Mouse (Mus musculus) c-Kit-negative CD71-positive TER-119-positive erythroid progenitor cells, embryonic 14.5 days (primary cell): Measurements from ENCODE around the gene Tmem63b.

Experiments used
- DNase-seq: peaks from one replicate; pipeline ENCODE4 v3.0.0-alpha.2; 2013; ENCODE audit warnings: low read depth, low spot score

Gene Tmem63b

DNA sequence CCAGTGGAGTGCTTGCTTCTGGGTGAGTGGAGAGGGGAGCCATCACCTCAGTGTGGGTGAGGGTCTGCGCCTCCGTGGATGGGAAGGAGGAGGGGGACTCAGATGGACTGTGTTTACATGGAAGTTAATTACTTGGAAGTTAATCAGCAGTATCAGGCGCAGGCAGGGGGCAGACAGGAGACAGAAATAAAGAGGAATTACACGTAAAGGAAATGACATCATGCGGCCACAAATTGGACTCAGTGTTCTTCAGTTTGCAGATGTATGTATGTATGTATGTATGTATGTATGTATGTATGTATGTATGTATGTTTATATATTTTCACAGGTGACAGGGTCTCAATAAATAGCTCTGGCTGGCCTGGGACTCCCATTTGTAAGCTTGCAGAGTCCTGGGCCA is 20.1 kb upstream of the Tmem63b start:
- DNase-seq = no peak

GRCm38 (mm10) chr17:45703187-45703586 is 16.5 kb upstream of the Tmem63b start:
- DNase-seq = no peak

DNA sequence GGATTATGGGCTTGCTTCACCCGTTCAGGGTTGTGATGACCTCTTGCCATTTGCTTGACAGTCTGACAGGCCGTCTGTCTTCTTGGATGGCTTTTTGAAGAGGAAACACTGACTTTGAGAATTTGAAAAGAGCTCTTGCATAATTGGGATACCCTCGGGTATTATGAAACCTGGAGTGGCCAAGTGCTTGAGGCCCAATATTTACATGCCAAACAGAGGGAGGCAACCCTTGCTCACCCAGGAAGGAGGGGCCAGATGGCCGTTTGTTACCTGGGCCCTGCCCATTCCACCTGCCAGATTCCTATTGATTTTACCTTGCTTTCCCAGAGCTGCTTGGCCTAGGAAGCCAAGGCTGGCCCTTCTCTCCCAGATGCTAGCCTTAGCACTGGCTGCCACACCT is 15.5 kb upstream of the Tmem63b start:
- DNase-seq = no peak

DNA sequence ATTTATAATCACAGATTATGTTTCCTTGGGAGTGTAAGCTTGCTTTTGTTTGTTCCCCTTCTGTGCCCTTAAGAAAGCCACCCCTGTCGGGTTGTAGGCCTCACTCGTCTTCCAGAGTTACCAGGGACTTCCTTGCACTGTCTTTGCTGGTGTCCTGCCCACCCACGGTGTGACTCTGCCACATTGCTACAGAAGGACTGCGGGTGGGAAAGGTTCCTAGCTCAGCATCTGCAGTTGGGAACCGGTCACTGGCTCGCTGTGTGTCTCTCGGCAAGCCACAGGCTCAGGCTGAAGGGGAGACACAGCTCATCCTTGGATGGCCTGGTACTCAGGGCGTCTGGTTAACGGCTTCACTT is 14.5 kb upstream of the Tmem63b start:
- DNase-seq = no peak

GRCm38 (mm10) chr17:45700496-45701235 is 14.0 kb upstream of the Tmem63b start:
- no peak for DNase-seq

DNA sequence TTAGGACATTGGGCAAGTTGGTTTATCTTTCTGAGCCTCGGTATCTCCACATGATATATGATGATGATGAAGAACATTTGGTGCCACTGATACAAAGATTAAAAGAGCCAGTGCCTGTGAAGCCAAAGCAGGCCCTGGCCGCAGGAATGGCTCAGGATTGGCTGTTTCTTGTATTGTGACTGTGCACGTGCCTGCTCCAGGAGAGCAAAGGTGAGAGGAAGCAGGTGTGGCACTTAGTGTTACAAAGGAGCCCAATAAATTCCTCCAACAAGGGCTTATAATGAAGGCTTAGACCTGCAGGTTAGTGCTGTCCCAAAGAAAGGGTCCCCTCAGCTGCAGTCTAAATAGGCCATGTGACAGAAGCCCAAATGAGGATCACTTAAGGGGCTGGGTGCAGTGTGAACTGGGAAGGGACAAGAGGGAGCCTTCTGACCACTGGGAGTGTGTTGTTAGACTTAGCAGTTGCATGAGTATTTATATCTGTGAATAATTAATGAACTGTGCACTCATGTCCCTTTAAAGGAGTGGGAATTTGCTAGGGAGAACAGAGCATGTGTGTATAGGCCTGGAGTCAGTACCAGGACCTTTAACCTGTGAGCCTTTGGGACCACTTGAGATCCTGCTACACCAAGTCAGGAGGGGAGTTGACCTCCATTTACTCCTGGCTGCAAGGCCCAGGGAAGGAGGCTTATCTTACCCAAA is 12.5 kb upstream of the Tmem63b start:
- DNase-seq = no peak

GRCm38 (mm10) chr17:45698368-45698767 is 11.7 kb upstream of the Tmem63b start:
- DNase-seq = no peak

DNA sequence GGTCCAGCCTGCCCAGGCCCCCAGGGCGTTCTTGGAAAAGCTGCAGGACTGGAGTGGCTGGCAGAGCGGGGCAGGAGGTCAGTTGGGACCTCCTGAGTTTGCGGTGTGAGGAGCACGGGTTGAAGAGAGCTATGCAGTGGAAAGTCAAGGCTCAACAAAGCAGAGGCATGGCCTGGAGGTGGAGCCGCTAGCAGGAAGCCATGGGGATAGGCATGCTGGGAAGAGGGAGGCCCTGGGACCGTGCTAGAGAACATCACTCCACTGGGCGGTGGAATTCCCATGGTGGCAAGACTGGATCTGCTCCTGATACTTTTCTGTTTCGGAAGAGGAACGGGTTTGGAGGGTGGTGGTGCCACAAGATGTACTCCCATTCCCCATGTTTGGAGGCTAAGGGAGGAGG is 10.3 kb upstream of the Tmem63b start:
- no peak for DNase-seq

GRCm38 (mm10) chr17:45695227-45696120 is 8.8 kb upstream of the Tmem63b start:
- DNase-seq = no peak

DNA sequence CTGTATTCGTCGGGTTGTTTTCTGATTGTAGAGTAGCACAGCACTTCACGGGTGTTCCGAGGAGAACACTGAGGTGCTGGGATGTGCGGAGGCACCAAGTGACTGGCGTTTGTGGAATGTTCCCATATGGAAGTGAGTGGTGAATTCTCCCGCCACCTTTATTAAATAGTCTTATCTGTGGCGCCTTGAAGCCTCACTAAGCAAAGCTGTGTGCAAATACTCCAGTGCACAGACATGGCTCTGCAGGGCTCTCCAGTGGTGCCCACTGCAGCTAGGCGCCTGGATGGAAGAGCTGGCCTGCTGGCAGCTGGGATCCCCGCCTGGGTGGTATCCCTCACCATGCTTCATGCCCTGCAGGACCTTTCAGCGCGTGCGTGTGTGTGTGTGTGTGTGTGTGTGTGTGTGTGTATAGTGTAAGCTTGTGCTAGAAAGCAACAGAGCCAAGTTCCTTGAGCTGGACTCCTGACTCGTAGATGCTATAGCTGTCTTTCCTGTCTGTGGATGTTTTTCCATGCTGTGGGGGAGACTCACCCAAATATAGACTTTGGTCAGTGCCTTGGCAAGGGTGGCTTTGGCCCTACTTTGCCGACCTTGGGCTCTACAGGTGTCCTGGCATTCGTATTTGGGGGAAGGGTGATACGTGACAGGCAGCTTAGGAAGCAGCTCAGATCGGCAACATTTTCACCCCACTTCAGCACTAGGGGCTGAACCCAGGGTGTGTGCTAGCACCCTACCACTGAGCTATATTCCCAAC is 7.3 kb upstream of the Tmem63b start:
- no peak for DNase-seq

DNA sequence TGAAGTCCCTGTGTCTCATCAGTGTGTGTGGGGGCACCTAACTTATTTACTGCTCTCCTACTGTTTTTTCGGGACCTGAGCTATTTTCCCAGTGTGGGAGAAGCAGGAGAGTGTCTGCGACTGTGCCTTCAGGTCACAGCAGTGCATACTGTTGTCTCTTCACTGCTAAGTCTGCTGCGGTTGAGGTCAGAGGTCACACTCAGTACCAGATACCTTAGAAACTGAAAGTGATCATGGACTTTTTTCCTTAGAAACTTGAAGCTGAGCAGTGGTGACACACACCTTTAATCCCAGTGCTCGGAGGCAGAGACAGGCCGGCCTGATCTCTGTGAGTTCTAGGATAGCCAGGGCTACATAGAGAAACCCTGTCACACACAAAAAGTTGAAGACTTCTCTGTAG is 5.5 kb upstream of the Tmem63b start:
- no peak for DNase-seq

DNA sequence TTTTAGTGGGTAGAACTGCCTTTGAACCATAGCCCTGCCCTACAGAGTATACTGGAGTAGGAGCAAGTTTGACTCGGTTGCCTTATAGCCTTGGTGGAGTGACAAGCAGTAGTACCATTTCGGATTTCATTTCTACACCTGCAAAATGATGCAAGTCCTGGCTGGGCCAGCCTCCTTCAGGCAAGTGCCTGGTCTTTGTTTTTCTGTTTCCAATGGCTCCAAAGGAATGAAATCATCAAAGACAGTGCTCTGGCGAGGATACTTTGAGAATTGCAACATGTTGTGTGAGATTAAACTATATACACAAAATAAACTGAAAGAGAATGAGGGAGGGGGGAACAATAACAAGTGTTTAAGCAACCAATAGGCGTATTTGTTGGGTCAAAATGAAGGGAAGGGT is 3.3 kb upstream of the Tmem63b start:
- no peak for DNase-seq

- no peak for DNase-seq
Observed at GRCm38 (mm10) chr17:45689120-45689519, 2.4 kb upstream of the Tmem63b start.

DNA sequence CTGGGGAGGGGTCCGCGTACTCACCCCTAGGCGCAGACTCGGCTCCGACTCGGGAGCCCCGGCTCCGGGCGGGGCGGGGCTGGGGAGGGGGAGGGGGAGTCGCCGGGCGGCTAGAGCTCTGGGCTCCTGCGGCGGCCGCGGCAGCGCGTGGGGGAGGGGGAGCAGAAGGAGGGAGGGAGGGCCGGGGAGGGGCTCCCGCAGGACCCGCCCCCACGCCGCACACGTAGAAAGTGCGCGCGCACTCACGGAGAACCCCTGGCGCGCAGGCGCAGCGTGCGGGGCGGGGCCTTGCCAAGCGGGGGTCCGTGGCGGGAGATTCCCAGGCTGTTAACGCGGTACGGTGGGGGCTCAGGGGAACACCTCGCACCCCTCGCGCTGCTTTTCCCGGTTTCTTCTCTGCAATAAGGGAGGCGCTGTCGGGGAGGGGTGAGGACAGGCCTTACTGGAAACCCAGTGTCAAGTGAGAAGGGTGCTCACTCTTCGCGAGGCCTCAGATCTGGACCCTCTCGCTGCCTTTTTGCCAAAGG is 549 bp downstream of the Tmem63b start, which contains the start of gene Mrpl14:
Mrpl14 (plus strand) TSS at position 230 of the 527 bp plus-strand sequence.
- DNase-seq = peak; percentile 82

- DNase-seq = no peak
Observed at GRCm38 (mm10) chr17:45685171-45686092, 1.3 kb downstream of the Tmem63b start.

- no peak for DNase-seq
Observed at GRCm38 (mm10) chr17:45684667-45685131, 2.0 kb downstream of the Tmem63b start.

DNA sequence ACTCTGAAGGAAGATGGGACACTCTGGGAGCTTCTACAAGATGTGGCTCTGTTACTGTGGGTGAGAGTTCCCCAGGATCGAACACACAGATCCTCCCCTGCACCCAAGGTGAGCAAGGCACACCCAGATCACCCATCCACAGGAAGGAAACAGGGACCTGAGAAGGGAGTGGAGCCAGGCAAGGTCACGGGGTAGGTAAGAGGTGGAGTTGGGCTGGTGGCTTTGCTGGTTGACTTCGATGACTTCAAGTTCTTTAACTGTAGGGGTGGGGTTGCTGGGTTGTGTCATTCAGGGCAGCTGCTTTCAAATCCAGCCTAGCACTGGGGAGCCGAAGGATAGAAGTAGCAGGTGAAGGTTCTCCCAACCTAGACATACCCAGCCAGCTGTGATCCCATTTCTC is 3.9 kb downstream of the Tmem63b start:
- no peak for DNase-seq

DNA sequence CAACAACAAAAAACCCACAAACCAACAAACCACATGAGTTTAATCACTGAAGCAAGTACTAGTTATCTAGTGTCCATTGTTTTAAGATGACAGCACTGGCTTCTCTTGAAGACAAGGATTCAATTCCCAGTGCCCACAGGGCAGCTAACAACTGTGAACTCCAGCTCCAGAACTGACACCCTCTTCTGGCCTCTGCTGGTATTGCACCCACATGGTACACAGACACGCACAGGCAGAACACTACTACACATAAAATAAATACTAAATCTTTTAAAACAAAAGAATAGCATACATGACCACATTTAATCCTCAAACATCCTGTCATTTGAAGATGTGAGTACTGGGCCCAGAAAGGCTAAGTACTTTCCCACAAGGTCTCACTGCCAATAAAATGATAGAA is 5.1 kb downstream of the Tmem63b start:
- DNase-seq = no peak

DNA sequence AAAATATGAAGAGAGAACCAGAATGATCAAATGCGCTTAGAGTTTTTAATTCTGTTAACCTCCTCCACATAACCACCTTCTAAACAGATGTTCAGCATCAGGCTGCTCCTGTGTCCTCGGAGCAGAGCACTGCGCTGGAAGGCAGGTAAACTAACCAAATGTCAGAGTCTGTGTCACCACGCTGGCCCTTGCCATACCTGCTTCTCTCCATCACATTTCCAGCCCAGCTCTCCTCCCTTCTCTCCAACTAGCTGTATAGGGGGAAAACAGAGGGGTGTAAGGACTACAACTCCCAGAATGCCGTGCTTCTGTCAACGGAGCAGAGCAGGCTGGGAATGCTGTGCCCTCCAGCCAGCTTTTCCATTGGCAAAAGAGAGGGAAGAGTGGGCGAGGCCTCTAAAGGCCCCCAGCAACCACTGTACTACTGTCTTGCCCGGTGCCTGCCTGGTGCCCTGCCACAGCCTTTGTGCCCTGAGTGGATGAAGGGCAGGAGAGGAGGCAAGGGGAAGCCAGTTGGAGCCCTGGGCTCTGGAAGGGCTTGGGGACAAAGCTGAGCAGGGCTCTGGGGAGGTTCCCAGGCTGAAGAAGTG is 6.2 kb downstream of the Tmem63b start:
- no peak for DNase-seq

- peak; percentile 38 for DNase-seq
Observed at GRCm38 (mm10) chr17:45678106-45678505, 8.6 kb downstream of the Tmem63b start.
